Mouse (Mus musculus): ENCODE data around the gene Adgrb3.
"Not testable (repeated sequence)": the region's sequence is repeated elsewhere in the genome, so short reads cannot be mapped to it uniquely, and the experiment has no call there.

The Adgrb3 gene

GRCm38 (mm10) chr1:25107500-25108101 is 721.9 kb downstream of the Adgrb3 start:
- no peak for DNase-seq (ENCODE audit: low spot score)

- DNase-seq (ENCODE audit: low spot score), result no peak
These were observed 722.8 kb downstream of the Adgrb3 start for GRCm38 (mm10) chr1:25106679-25107078.

- no peak for DNase-seq (ENCODE audit: low spot score)
These were observed 724.1 kb downstream of the Adgrb3 start for GRCm38 (mm10) chr1:25105367-25105766.

- peak; percentile 37 for DNase-seq (ENCODE audit: low spot score)
These were observed 741.3 kb downstream of the Adgrb3 start for GRCm38 (mm10) chr1:25088010-25088719.

GRCm38 (mm10) chr1:25085616-25086372 is 743.7 kb downstream of the Adgrb3 start:
- DNase-seq (ENCODE audit: low spot score), result no peak

- peak; percentile 6 for DNase-seq (ENCODE audit: low spot score)
These were observed 747.1 kb downstream of the Adgrb3 start for GRCm38 (mm10) chr1:25082377-25082776.

GRCm38 (mm10) chr1:25081265-25081849 is 748.1 kb downstream of the Adgrb3 start:
- no peak for DNase-seq (ENCODE audit: low spot score)

- DNase-seq (ENCODE audit: low spot score), result no peak
These were observed 750.1 kb downstream of the Adgrb3 start for GRCm38 (mm10) chr1:25079395-25079794.

GRCm38 (mm10) chr1:25075952-25076351 is 753.6 kb downstream of the Adgrb3 start:
- DNase-seq (ENCODE audit: low spot score), result no peak

GRCm38 (mm10) chr1:25063964-25064363 is 765.5 kb downstream of the Adgrb3 start:
- DNase-seq (ENCODE audit: low spot score), result no peak

- no peak for DNase-seq (ENCODE audit: low spot score)
These were observed 768.6 kb downstream of the Adgrb3 start for GRCm38 (mm10) chr1:25060935-25061334.

- no peak for DNase-seq (ENCODE audit: low spot score)
These were observed 769.3 kb downstream of the Adgrb3 start for GRCm38 (mm10) chr1:25060191-25060590.

GRCm38 (mm10) chr1:25057656-25058055 is 771.9 kb downstream of the Adgrb3 start:
- no peak for DNase-seq (ENCODE audit: low spot score)

GRCm38 (mm10) chr1:25057212-25057611 is 772.3 kb downstream of the Adgrb3 start:
- DNase-seq (ENCODE audit: low spot score), result no peak

GRCm38 (mm10) chr1:25042091-25042490 is 787.4 kb downstream of the Adgrb3 start:
- DNase-seq (ENCODE audit: low spot score), result no peak

- DNase-seq (ENCODE audit: low spot score), result peak; percentile 35
These were observed 795.3 kb downstream of the Adgrb3 start for GRCm38 (mm10) chr1:25034161-25034560.

GRCm38 (mm10) chr1:25033155-25034095 is 796.1 kb downstream of the Adgrb3 start:
- DNase-seq (ENCODE audit: low spot score), result peak; percentile 81

GRCm38 (mm10) chr1:25023156-25023555 is 806.4 kb downstream of the Adgrb3 start:
- DNase-seq (ENCODE audit: low spot score), result no peak

- not testable (repeated sequence) for DNase-seq (ENCODE audit: low spot score)
These were observed 811.7 kb downstream of the Adgrb3 start for GRCm38 (mm10) chr1:25017851-25018250.
